ENCODE assay signal across 8 mouse cellular contexts in the genomic region with DNA sequence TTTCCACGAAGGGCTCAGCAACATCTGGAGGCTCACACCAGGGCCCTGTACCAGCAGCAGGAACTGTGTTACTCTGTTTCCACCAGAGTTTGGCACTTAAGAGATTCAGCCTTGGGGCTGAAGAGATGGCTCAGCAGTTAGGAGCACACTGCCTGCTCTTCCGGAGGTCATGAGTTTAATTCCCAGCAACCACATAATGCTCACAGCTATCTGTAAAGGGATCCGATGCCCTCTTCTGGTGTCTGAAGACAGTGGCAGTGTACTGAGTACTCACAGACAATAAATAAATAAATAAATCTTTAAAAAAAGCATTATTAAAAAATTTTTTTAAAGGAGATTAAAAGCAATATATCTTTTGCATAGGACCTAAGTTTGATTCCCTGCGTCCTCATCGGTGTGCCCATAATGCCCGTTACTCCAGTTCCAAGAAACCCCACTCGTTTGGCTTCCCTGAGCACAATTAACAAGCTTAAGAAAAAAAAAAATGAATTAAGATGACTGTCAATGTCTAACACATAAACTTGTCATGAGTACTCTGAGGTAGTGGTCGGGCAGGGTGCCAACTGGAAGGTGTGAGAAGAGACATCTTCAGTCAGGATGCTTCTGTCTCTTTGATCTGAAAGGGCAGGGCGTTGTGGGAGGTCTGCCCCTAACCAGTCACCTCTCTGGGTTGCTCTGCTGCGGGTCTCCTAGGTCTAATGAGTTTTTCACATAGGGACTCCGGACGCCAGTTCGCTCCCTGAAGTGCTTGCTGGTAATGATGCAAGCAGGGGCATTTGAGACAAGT. TPM values are rescaled to one million over a fixed set of nuclear protein-coding genes. Genes with fewer than 3 reads are reported as not detected.
DNase-seq lines count a peak whose midpoint lies in the region; ATAC-seq lines count a peak whose summit lies in the region.

No protein-coding gene starts in this region.

- peak overlapping the region; percentile 89 for H3K9ac ChIP-seq in forebrain, embryonic 11.5 days (ENCODE audit: low read length)
- peak overlapping the region; percentile 85 for H3K9ac ChIP-seq in limb, embryonic 12.5 days (replicated peaks)
- peak overlapping the region; percentile 93 for H3K9ac ChIP-seq in neural tube, embryonic 13.5 days

- WGBS in forebrain, embryonic 11.5 days: 10% methylated on average over 13 of the region's 13 CpGs
- WGBS in limb, embryonic 12.5 days: 10% methylated on average over 13 of the region's 13 CpGs
- 9% methylated on average over 13 of the region's 13 CpGs for WGBS in neural tube, embryonic 13.5 days

- H3K27ac ChIP-seq in forebrain, embryonic 11.5 days (ENCODE audit: low read depth, low read length): peak overlapping the region; percentile 28; the same call in 1 of the 2 replicates
- H3K27ac ChIP-seq in limb, embryonic 12.5 days: peak overlapping the region; percentile 80
- peak overlapping the region; percentile 83 for H3K27ac ChIP-seq in neural tube, embryonic 13.5 days (replicated peaks)

- ATAC-seq in cerebellum, adult (ENCODE audit: insufficient number of reproducible peaks, low FRiP score, low TSS enrichment): no peak
- no peak for ATAC-seq in forebrain, embryonic 11.5 days (replicated peaks; ENCODE audit: low FRiP score)
- ATAC-seq in limb, embryonic 12.5 days (ENCODE audit: insufficient number of reproducible peaks, insufficient read depth, low FRiP score, low TSS enrichment, low read depth): no peak; the same call in 1 of the 2 replicates
- peak; percentile 8 for ATAC-seq in neural tube, embryonic 13.5 days (ENCODE audit: low read depth)

- DNase-seq in cerebellum, postnatal 10 days: peak; percentile 27 to 86
- DNase-seq in right cerebral cortex, postnatal 14 days: peak; percentile 71
- DNase-seq in right cerebral cortex, adult 18-20 months: no peak
- no peak for DNase-seq in forebrain, embryonic 11.5 days (ENCODE audit: low spot score)
- DNase-seq in thymus, postnatal 14 days: no peak

- peak overlapping the region; percentile 59 for H3K4me2 ChIP-seq in forebrain, embryonic 11.5 days (ENCODE audit: low read depth, low read length, severe bottlenecking)
- H3K4me2 ChIP-seq in limb, embryonic 12.5 days: peak overlapping the region; percentile 93
- H3K4me2 ChIP-seq in neural tube, embryonic 13.5 days: peak overlapping the region; percentile 96

- H3K4me1 ChIP-seq in forebrain, embryonic 11.5 days (replicated peaks; ENCODE audit: control insufficient read depth, insufficient read depth, low read length): peaks cover 2% of the 10 kb centered on the region; the same call in 1 of the 2 replicates
- H3K4me1 ChIP-seq in limb, embryonic 12.5 days (replicated peaks): peaks cover 35% of the 10 kb centered on the region
- peaks cover 50% of the 10 kb centered on the region for H3K4me1 ChIP-seq in neural tube, embryonic 13.5 days (replicated peaks)

- H3K36me3 ChIP-seq in forebrain, embryonic 11.5 days (ENCODE audit: control insufficient read depth, insufficient read depth, low read length): peaks cover 2% of the 10 kb centered on the region; the same call in 1 of the 2 replicates
- peaks cover 5% of the 10 kb centered on the region; the same call in 1 of the 2 replicates for H3K36me3 ChIP-seq in limb, embryonic 12.5 days
- no peaks in the 10 kb centered on the region for H3K36me3 ChIP-seq in neural tube, embryonic 13.5 days

- peak overlapping the region; percentile 84 for H3K4me3 ChIP-seq in forebrain, embryonic 11.5 days (ENCODE audit: low read depth, low read length)
- H3K4me3 ChIP-seq in limb, embryonic 12.5 days (replicated peaks): peak overlapping the region; percentile 91
- peak overlapping the region; percentile 85 for H3K4me3 ChIP-seq in neural tube, embryonic 13.5 days

- H3K27me3 ChIP-seq in forebrain, embryonic 11.5 days (ENCODE audit: control insufficient read depth, insufficient read depth, low read length): no peaks in the 10 kb centered on the region
- no peaks in the 10 kb centered on the region for H3K27me3 ChIP-seq in limb, embryonic 12.5 days
- no peaks in the 10 kb centered on the region for H3K27me3 ChIP-seq in neural tube, embryonic 13.5 days

- H3K9me3 ChIP-seq in forebrain, embryonic 11.5 days (ENCODE audit: control insufficient read depth, low read length): no peaks in the 10 kb centered on the region
- H3K9me3 ChIP-seq in limb, embryonic 12.5 days: no peaks in the 10 kb centered on the region
- H3K9me3 ChIP-seq in neural tube, embryonic 13.5 days: no peaks in the 10 kb centered on the region

RNA-seq across cellular contexts. Expression of gene Ipmk, which starts 0.6 kb away (rescaled TPM):
- 25.8 and 26.4 TPM in 2 replicates for polyA plus RNA-seq in forebrain, embryonic 11.5 days (2014; fragmentation: Nextera tagmentation; extraction: Ambion mirVana)
- polyA plus RNA-seq in limb, embryonic 12.5 days (2016; fragmentation: Nextera tagmentation; extraction: Ambion mirVana): 18.7 and 19.9 TPM in 2 replicates
- 16.0 and 17.9 TPM in 2 replicates for polyA plus RNA-seq in neural tube, embryonic 13.5 days (2015; fragmentation: Nextera tagmentation; extraction: Ambion mirVana)

RNA-seq across cellular contexts. Expression of gene Cisd1, which starts 2.2 kb away (rescaled TPM):
- polyA plus RNA-seq in forebrain, embryonic 11.5 days (2014; fragmentation: Nextera tagmentation; extraction: Ambion mirVana): 137 and 139 TPM in 2 replicates
- 96.2 and 98.8 TPM in 2 replicates for polyA plus RNA-seq in limb, embryonic 12.5 days (2016; fragmentation: Nextera tagmentation; extraction: Ambion mirVana)
- polyA plus RNA-seq in neural tube, embryonic 13.5 days (2015; fragmentation: Nextera tagmentation; extraction: Ambion mirVana): 242 and 259 TPM in 2 replicates

Comparison
In these comparisons a context has a peak if more than half of its experiments do, and no peak if none do; other contexts are left out.
1. DNase-seq: peak in cerebellum, postnatal 10 days (2 of 2) and right cerebral cortex, postnatal 14 days (single experiment); none in right cerebral cortex, adult 18-20 months (single experiment), forebrain, embryonic 11.5 days (single experiment) and thymus, postnatal 14 days (single experiment).
2. H3K27ac ChIP-seq: peak in every context shown above with its lines; median percentile 83 in neural tube, embryonic 13.5 days; 80 in limb, embryonic 12.5 days; 28 in forebrain, embryonic 11.5 days.
3. Peak in every context shown above with its lines, with median percentiles within 50 percentile points of each other: H3K4me2 ChIP-seq, H3K4me3 ChIP-seq and H3K9ac ChIP-seq.